Mouse (Mus musculus) colon, adult 2 months (tissue): ENCODE measurements around the gene Klk1b5. TPM values are rescaled to one million over a fixed set of nuclear protein-coding genes. Genes with fewer than 3 reads are reported as not detected.

ENCODE experiments used
- polyA plus RNA-seq: library from polyadenylated mRNA; depleted of rRNA; stranded (reverse); fragments of >200 nt; gene quantifications from 2 replicates; pipeline ENCODE4 v1.2.3, GENCODE M21; 2012; rRNA removed

Klk1b5 gene
- polyA plus RNA-seq: 1.4 and 6.7 TPM in 2 replicates

GRCm38 (mm10) chr7:44215645-44216044 is at the start of gene Klk1b5:
TSS of gene Klk1b5 (plus strand) at chr7:44215945.

DNA sequence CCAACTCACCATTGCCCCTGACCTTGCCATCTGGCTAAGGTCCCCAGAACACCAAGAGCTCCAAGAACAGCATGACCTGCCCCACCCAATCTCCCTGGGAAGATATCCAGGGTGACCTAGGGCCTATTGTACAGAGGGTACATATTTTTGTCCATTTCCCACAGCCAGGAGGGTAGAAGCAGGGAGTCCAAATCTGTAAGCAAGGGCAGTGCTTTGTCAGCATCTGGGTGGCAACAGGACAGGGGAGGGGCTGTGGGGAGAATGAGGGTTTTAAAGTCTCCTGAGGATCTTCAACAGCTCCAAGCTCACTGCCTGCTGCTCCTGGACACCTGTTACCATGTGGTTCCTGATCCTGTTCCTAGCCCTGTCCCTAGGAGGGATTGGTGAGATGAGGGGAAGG is 27.8 kb upstream of the Klk1b5 start, which contains the start of gene Klk1b24:
TSS of gene Klk1b24 (plus strand) at position 301 of the 400 bp plus-strand sequence.

DNA sequence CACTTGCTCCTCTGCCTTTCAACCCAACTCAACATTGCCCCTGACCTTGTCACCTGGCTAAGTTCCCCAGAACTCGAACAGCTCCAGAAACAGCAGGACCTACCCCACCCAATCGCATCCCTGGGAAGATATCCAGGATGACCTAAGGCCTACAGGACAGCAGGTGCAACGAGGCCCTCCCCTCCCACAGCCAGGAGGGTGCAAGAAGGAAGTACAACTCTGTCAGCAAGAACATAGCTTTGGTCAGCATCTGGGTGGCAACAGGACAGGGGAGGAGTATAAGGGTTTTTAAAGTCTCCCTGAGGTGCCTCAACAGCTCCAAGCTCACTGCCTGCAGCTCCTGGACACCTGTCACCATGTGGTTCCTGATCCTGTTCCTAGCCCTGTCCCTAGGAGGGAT is 17.9 kb upstream of the Klk1b5 start, which contains the start of gene Klk1b3:
TSS of gene Klk1b3 (plus strand) at position 301 of the 400 bp plus-strand sequence.

GRCm38 (mm10) chr7:44207135-44207534 is 8.6 kb upstream of the Klk1b5 start, which contains the start of gene Klk1b4:
TSS of gene Klk1b4 (plus strand) at chr7:44207435.

GRCm38 (mm10) chr7:44225076-44225475 is 9.3 kb downstream of the Klk1b5 start, which contains the start of gene Klk1:
TSS of gene Klk1 (plus strand) at chr7:44225360.

DNA sequence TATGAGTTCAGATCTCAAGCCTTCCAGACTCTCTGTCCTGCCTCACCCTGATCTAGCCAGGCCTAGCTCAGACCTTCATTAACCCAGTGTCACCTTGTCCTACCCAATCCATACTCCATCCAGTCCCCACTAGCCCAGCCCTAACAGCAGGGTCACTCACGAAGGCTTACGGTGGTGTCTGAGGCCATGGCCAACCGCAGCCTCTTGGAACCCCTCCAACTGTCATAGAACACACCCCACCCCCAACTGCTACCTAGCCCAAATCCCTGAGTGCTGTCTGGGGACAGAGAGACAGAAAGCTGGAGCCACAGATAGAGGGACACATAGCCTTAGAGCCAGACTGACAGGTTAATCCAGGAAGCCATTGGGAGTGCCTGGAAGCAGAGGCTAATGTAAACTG is 20.2 kb downstream of the Klk1b5 start, which contains the start of gene Gm36864:
TSS of gene Gm36864 (plus strand) at position 269 of the 400 bp plus-strand sequence.

DNA sequence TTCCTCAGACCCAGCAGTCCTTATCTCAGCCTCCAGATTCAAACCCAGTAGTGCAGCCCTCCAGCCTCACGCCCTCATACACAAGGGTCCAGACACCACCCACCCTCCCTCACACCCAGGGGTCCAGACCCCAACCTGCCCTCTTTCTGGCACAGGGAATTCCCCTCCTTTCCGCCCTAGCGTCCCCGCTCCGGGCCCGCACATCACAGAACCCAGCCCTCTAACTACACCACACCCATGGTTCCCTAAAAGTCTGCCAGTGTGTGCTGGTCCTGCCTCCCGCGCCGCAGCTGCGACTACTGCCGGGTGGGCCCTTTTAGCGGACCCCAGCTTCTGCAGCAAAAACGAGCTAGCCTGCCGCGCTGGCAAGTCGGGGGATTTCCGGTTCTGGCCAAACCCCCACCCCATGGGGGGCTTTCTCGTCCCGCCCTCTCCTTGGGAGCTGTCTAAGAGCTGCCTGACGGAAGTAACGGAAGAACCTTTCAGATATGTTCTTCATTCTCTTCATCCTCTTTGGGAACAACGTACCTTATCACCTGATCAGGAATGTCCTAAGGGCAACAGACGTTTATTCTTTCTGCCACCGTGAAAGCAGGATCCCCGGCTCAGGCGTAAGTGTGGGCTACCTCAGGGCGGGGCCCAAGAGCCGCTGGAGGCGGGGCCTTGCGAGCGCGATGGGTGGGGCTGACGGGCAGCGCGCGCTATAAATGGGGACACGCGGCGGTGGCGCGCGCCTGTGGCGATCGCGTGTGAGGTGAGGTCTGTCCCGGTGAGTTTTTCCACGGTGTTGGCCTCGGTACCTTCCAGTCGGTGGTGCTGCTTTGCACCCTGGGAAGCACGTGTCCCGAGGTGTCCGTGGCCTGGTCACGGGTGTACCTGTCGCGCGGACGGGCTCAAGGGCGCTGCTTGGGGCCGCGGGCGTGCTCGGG is 30.6 kb downstream of the Klk1b5 start, which contains the start of the genes 1700028J19Rik and 2410002F23Rik:
TSS of gene 1700028J19Rik (minus strand) at position 641 of the 929 bp plus-strand sequence.
TSS of gene 2410002F23Rik (plus strand) at position 668 of the 929 bp plus-strand sequence.

DNA sequence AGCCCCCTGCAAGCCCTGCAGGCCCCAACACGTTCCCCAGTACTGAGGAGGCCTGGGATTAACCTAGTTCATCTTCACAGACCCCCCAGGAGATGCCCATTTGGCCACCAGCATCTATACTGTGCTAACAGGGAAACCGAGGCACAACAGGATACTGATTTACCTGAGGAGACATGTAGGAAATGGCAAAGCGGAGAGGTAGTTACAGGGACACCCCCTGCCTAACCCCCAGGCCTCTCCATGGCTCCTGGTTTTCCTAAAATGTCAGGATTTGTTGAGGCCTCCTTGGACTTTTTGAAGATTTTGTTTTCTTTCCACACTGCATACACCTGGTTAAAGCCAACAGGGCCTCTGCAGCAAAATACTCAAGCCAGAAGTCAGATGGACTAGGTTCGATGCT is 41.5 kb downstream of the Klk1b5 start, which contains the start of gene Acp4:
TSS of gene Acp4 (minus strand) at position 101 of the 400 bp plus-strand sequence.

DNA sequence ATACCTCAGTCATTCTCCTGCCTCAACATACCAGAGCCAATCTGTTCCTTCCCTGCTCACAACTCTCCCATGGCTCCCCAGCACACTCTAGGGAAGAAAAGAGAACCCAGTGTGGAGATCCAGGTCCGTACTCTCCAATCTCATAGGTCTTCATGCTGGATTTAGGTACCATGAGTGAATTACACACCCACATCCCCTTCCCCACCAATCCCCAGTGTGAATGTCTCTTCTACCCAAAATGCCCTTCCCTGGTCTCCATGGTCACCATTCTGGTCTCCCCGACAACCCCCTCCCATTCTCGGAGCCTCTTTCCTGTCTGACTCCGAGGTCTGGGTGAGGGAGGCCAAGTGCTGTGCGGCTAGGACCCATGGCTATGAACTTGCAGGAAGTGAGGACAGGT is 45.4 kb downstream of the Klk1b5 start, which contains the start of gene Gm15517:
TSS of gene Gm15517 (plus strand) at position 301 of the 400 bp plus-strand sequence.

Other genes with a start within 250 kb of the Klk1b5 start
- not detected in 2 replicates for gene Klk1b1, start 249.2 kb upstream of the Klk1b5 start, polyA plus RNA-seq
- gene Klk1b9, start 239.9 kb upstream of the Klk1b5 start, polyA plus RNA-seq: not detected in 2 replicates
- 1.2 TPM in 1 of 2 replicates, not detected in the other for gene Klk1b11, start 220.1 kb upstream of the Klk1b5 start, polyA plus RNA-seq
- gene Klk1b26, start 203.8 kb upstream of the Klk1b5 start, polyA plus RNA-seq: not detected in 2 replicates
- 0.17 TPM in 1 of 2 replicates, not detected in the other for gene Klk1b27, start 163.7 kb upstream of the Klk1b5 start, polyA plus RNA-seq
- gene Klk1b21, start 113.6 kb upstream of the Klk1b5 start, polyA plus RNA-seq: 0.14 TPM in 1 of 2 replicates, not detected in the other
- 6.3 TPM in 1 of 2 replicates, not detected in the other for gene Klk1b22, start 103.3 kb upstream of the Klk1b5 start, polyA plus RNA-seq
- 0.15 and 0.17 TPM in 2 replicates for gene Klk1b16, start 79.2 kb upstream of the Klk1b5 start, polyA plus RNA-seq
- 0.31 and 0.54 TPM in 2 replicates for gene Klk1b24, start 27.7 kb upstream of the Klk1b5 start, polyA plus RNA-seq
- gene Klk1b3, start 17.8 kb upstream of the Klk1b5 start, polyA plus RNA-seq: 0.27 and 2.0 TPM in 2 replicates
- 3.6 and 4.2 TPM in 2 replicates for gene Klk1b4, start 8.5 kb upstream of the Klk1b5 start, polyA plus RNA-seq
- gene Klk1, start 9.4 kb downstream of the Klk1b5 start, polyA plus RNA-seq: 4,020 and 5,229 TPM in 2 replicates
- 0.22 and 0.31 TPM in 2 replicates for gene Gm36864, start 20.2 kb downstream of the Klk1b5 start, polyA plus RNA-seq
- gene 1700028J19Rik, start 30.8 kb downstream of the Klk1b5 start, polyA plus RNA-seq: 2.2 and 3.5 TPM in 2 replicates
- 126 and 152 TPM in 2 replicates for gene 2410002F23Rik, start 30.8 kb downstream of the Klk1b5 start, polyA plus RNA-seq
- not detected in 2 replicates for gene Acp4, start 41.4 kb downstream of the Klk1b5 start, polyA plus RNA-seq
- gene Gm15517, start 45.5 kb downstream of the Klk1b5 start, polyA plus RNA-seq: not detected in 2 replicates
- 5.3 and 6.9 TPM in 2 replicates for gene Clec11a, start 91.0 kb downstream of the Klk1b5 start, polyA plus RNA-seq
- 1.1 TPM in 2 replicates for gene Shank1, start 94.3 kb downstream of the Klk1b5 start, polyA plus RNA-seq
- gene Syt3, start 168.2 kb downstream of the Klk1b5 start, polyA plus RNA-seq: 3.2 and 3.5 TPM in 2 replicates
- 0.87 and 0.89 TPM in 2 replicates for gene 1700008O03Rik, start 169.9 kb downstream of the Klk1b5 start, polyA plus RNA-seq
- 4.8 and 6.8 TPM in 2 replicates for gene Lrrc4b, start 213.1 kb downstream of the Klk1b5 start, polyA plus RNA-seq
- 0.23 and 0.88 TPM in 2 replicates for gene Aspdh, start 249.4 kb downstream of the Klk1b5 start, polyA plus RNA-seq